Mouse (Mus musculus): ENCODE data around the gene Ulk2.

DNA sequence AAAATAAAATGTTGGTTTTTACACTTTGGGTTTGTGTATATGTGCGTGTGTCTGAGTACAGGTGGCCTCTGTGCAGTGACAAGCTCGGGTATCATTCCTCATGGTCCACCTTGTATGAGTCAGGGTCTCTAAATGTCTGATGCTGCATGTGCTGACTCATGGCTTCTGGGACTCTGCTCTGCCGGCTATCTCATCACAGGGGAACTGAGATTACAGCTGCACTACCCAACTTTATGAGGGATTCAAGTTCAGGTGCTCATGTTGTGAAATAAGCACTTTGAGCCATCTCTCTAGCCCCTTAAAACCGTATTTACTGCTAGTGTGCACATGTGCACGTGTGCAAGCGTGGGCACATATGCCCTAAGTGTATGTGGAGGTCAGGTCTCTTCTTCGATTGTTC, 122.2 kb downstream of the Ulk2 start:
- TF ChIP-seq CTCF (IDR thresholded peaks at IDR 0.05; ENCODE audit: extremely low read depth, insufficient read depth, low read length) (no peak), POLR2A (IDR thresholded peaks at IDR 0.05; ENCODE audit: extremely low read depth, insufficient read depth, low read length) (no peak)
